ENCODE assay signal across 7 mouse cellular contexts in genomic region chr6:91117149-91117548, GRCm38 (mm10). TPM values are rescaled to one million over a fixed set of nuclear protein-coding genes. Genes with fewer than 3 reads are reported as not detected.
DNase-seq lines count a peak whose midpoint lies in the region; ATAC-seq and TF ChIP-seq lines count a peak whose summit lies in the region.

No protein-coding gene starts in this region.

- TF ChIP-seq POLR2A in MEL (IDR thresholded peaks at IDR 0.05; ENCODE audit: control insufficient read depth in 1 of 2, insufficient read depth in 1 of 2, low read depth in 1 of 2, low read length in 2 of 2, poor library complexity in 1 of 2), result no peak
- TF ChIP-seq POLR2A in olfactory bulb, adult 2 months (IDR thresholded peaks at IDR 0.05; ENCODE audit: insufficient read depth, low read depth, low read length), result no peak

- H3K36me3 ChIP-seq in MEL (ENCODE audit: control insufficient read depth in 1 of 2, insufficient read depth in 2 of 2, low read length in 2 of 2), result peaks cover 0 to 34% of the 10 kb centered on the region in 2 experiments; a peak in 2 of 4 replicates
- H3K36me3 ChIP-seq in embryonic facial prominence, embryonic 11.5 days (replicated peaks; ENCODE audit: control insufficient read depth, insufficient read depth, low read depth, low read length), result no peaks in the 10 kb centered on the region
- no peaks in the 10 kb centered on the region for H3K36me3 ChIP-seq in limb, embryonic 11.5 days (ENCODE audit: control insufficient read depth, insufficient read depth, low read length)

- 2% methylated on average over 9 of the region's 9 CpGs for WGBS in embryonic facial prominence, embryonic 11.5 days
- WGBS in limb, embryonic 11.5 days, result 4% methylated on average over 9 of the region's 9 CpGs
- 7% methylated on average over 9 of the region's 9 CpGs for WGBS in olfactory bulb, adult 2 months

- H3K27ac ChIP-seq in MEL (ENCODE audit: control insufficient read depth, low read depth, low read length), result peak overlapping the region; percentile 26; the same call in 1 of the 2 replicates
- H3K27ac ChIP-seq in embryonic facial prominence, embryonic 11.5 days (replicated peaks; ENCODE audit: low read depth, low read length), result no peak overlapping the region
- no peak overlapping the region for H3K27ac ChIP-seq in limb, embryonic 11.5 days (replicated peaks; ENCODE audit: low read depth, low read length)
- peak overlapping the region; percentile 23; the same call in 1 of the 2 replicates for H3K27ac ChIP-seq in olfactory bulb, adult 2 months (ENCODE audit: insufficient read depth, low read depth, low read length)

- TF ChIP-seq RAD21 in MEL (IDR thresholded peaks at IDR 0.05; ENCODE audit: low read depth, low read length), result no peak

- TF ChIP-seq EP300 in MEL (IDR thresholded peaks at IDR 0.05; ENCODE audit: low read depth in 1 of 2, low read length in 2 of 2), result no peak

- peak overlapping the region; percentile 73 to 76 for H3K4me3 ChIP-seq in MEL (ENCODE audit: control insufficient read depth in 1 of 2, insufficient read depth in 1 of 2, low read depth in 2 of 2, low read length in 2 of 2)
- H3K4me3 ChIP-seq in embryonic facial prominence, embryonic 11.5 days (ENCODE audit: low read depth, low read length), result peak overlapping the region; percentile 65
- H3K4me3 ChIP-seq in limb, embryonic 11.5 days (ENCODE audit: low read depth, low read length), result peak overlapping the region; percentile 49
- peak overlapping the region; percentile 77 for H3K4me3 ChIP-seq in olfactory bulb, adult 2 months (ENCODE audit: insufficient read depth, low read depth, low read length)

- no peaks in the 10 kb centered on the region for H3K27me3 ChIP-seq in MEL (ENCODE audit: control insufficient read depth in 1 of 2, insufficient read depth in 2 of 2, low read length in 2 of 2)
- H3K27me3 ChIP-seq in embryonic facial prominence, embryonic 11.5 days (ENCODE audit: control insufficient read depth, insufficient read depth, low read length), result peaks cover 3% of the 10 kb centered on the region
- H3K27me3 ChIP-seq in limb, embryonic 11.5 days (ENCODE audit: control insufficient read depth, insufficient read depth, low read length), result peaks cover 4% of the 10 kb centered on the region; the same call in 1 of the 2 replicates

- H3K9me3 ChIP-seq in MEL (replicated peaks; ENCODE audit: insufficient read depth, low read length), result no peaks in the 10 kb centered on the region
- no peaks in the 10 kb centered on the region; the same call in 1 of the 2 replicates for H3K9me3 ChIP-seq in embryonic facial prominence, embryonic 11.5 days (replicated peaks; ENCODE audit: control insufficient read depth, low read length)
- 0 out of 2 replicates have a peak, but pooled peaks cover 3% of the 10 kb centered on the region for H3K9me3 ChIP-seq in limb, embryonic 11.5 days (ENCODE audit: control insufficient read depth, low read length)

- peaks cover 22 to 28% of the 10 kb centered on the region in 2 experiments for H3K4me1 ChIP-seq in MEL (ENCODE audit: control insufficient read depth in 1 of 2, insufficient read depth in 2 of 2, low read length in 2 of 2)
- H3K4me1 ChIP-seq in embryonic facial prominence, embryonic 11.5 days (ENCODE audit: control insufficient read depth, insufficient read depth, low read length), result no peaks in the 10 kb centered on the region; the same call in 1 of the 2 replicates
- H3K4me1 ChIP-seq in limb, embryonic 11.5 days (ENCODE audit: control insufficient read depth, insufficient read depth, low read length), result peaks cover 3% of the 10 kb centered on the region; the same call in 1 of the 2 replicates
- H3K4me1 ChIP-seq in olfactory bulb, adult 2 months (ENCODE audit: control insufficient read depth, insufficient read depth, low read length), result peaks cover 12% of the 10 kb centered on the region

- H3K4me2 ChIP-seq in embryonic facial prominence, embryonic 11.5 days (ENCODE audit: low read depth, low read length), result peak overlapping the region; percentile 97
- H3K4me2 ChIP-seq in limb, embryonic 11.5 days (ENCODE audit: low read depth, severe bottlenecking), result peak overlapping the region; percentile 99

- H3K79me2 ChIP-seq in MEL (ENCODE audit: control insufficient read depth, insufficient read depth, low read length, poor library complexity), result peaks cover 34% of the 10 kb centered on the region

- ATAC-seq in embryonic facial prominence, embryonic 11.5 days (replicated peaks; ENCODE audit: insufficient number of reproducible peaks, low FRiP score, low TSS enrichment, low read depth), result 0 out of 2 replicates have a peak, but pooled peaks have one; percentile 32
- no peak for ATAC-seq in limb, embryonic 11.5 days (ENCODE audit: insufficient number of reproducible peaks, low FRiP score, low TSS enrichment, low read depth)

- DNase-seq in layer of hippocampus, adult 11-12 months (ENCODE audit: low spot score), result peak; percentile 23
- DNase-seq in layer of hippocampus, adult 8-10 months (ENCODE audit: low spot score in 2 of 2), result no peak
- DNase-seq in MEL (ENCODE audit: low read depth, low spot score), result no peak
- peak; percentile 55 for DNase-seq in embryonic facial prominence, embryonic 11.5 days (ENCODE audit: low spot score)
- no peak for DNase-seq in limb, embryonic 11.5 days (ENCODE audit: low spot score)
- DNase-seq in adrenal gland, adult 2 months, result no peak

- no peak for TF ChIP-seq CTCF in MEL (IDR thresholded peaks at IDR 0.05 in 2 of 3, conservative IDR thresholded peaks at IDR 0.05 in 1 of 3; ENCODE audit: control insufficient read depth in 1 of 3, insufficient read depth in 1 of 3, low read depth in 2 of 3, low read length in 3 of 3, poor library complexity in 1 of 3, severe bottlenecking in 1 of 3)
- TF ChIP-seq CTCF in olfactory bulb, adult 2 months (IDR thresholded peaks at IDR 0.05; ENCODE audit: insufficient read depth, low read depth, low read length), result no peak

- peak overlapping the region; percentile 66 for H3K9ac ChIP-seq in MEL (ENCODE audit: control insufficient read depth, low read depth, low read length, poor library complexity, severe bottlenecking)
- peak overlapping the region; percentile 13; the same call in 1 of the 2 replicates for H3K9ac ChIP-seq in embryonic facial prominence, embryonic 11.5 days (replicated peaks; ENCODE audit: low read length)
- peak overlapping the region; percentile 68; the same call in 1 of the 2 replicates for H3K9ac ChIP-seq in limb, embryonic 11.5 days (ENCODE audit: low read length)

TF ChIP-seq in MEL, 35 proteins besides CTCF, POLR2A, EP300 and RAD21:
- TF ChIP-seq ZMIZ1 (IDR thresholded peaks at IDR 0.05; ENCODE audit: low read depth, low read length) (no peak), POLR2AphosphoS2 (IDR thresholded peaks at IDR 0.05; ENCODE audit: low read length) (no peak), MAZ (IDR thresholded peaks at IDR 0.05; ENCODE audit: low read depth, low read length) (0 out of 2 replicates have a peak, but pooled peaks have one; percentile 24), HCFC1 (IDR thresholded peaks at IDR 0.05; ENCODE audit: low read depth, low read length) (no peak)

RNA-seq across cellular contexts. Expression of gene Nup210, which starts 0.5 kb away (rescaled TPM):
- 10 to 100 TPM; 17.1 to 30.9 (median 20.7) TPM for total RNA-seq in layer of hippocampus, adult 8-10 months (2022)
- 46.3 and 56.7 TPM in 2 replicates for total RNA-seq in MEL (2012; rRNA removed)
- polyA plus RNA-seq in MEL (2012; ENCODE audit: insufficient read depth in 1 of 2, insufficient read length in 2 of 2, low read depth in 1 of 2, low replicate concordance in 2 of 2, missing spikeins in 1 of 2), result 100 to 1,000 TPM in 1 of 2 experiments, 10 to 100 TPM in 1; 71.5 to 394 TPM
- 6.7 and 8.9 TPM in 2 replicates for polyA plus RNA-seq in embryonic facial prominence, embryonic 11.5 days (2014; fragmentation: Nextera tagmentation; extraction: Ambion mirVana)
- 4.3 and 4.4 TPM in 2 replicates for polyA plus RNA-seq in limb, embryonic 11.5 days (2014; fragmentation: Nextera tagmentation; extraction: Ambion mirVana)
- not detected in 2 replicates for polyA plus RNA-seq in olfactory bulb, adult 2 months (2012; ENCODE audit: insufficient read depth, insufficient read length, low replicate concordance, missing spikeins)
- total RNA-seq in adrenal gland, adult 2 months (2021), result 1 to 10 TPM; 4.1 to 4.5 TPM
- polyA plus RNA-seq in adrenal gland, adult 2 months (2012; rRNA removed), result 6.3 and 6.7 TPM in 2 replicates

RNA-seq across cellular contexts. Expression of gene Hdac11, which starts 39.3 kb away (rescaled TPM):
- 100 to 1,000 TPM; 165 to 192 (median 179) TPM for total RNA-seq in layer of hippocampus, adult 8-10 months (2022)
- 2.5 and 3.3 TPM in 2 replicates for total RNA-seq in MEL (2012; rRNA removed)
- polyA plus RNA-seq in MEL (2012; ENCODE audit: insufficient read depth in 1 of 2, insufficient read length in 2 of 2, low read depth in 1 of 2, low replicate concordance in 2 of 2, missing spikeins in 1 of 2), result 1 to 10 TPM in 1 of 2 experiments, not detected in 1; 6.0 TPM
- polyA plus RNA-seq in embryonic facial prominence, embryonic 11.5 days (2014; fragmentation: Nextera tagmentation; extraction: Ambion mirVana), result 11.0 TPM in 2 replicates
- polyA plus RNA-seq in limb, embryonic 11.5 days (2014; fragmentation: Nextera tagmentation; extraction: Ambion mirVana), result 13.8 and 14.3 TPM in 2 replicates
- polyA plus RNA-seq in olfactory bulb, adult 2 months (2012; ENCODE audit: insufficient read depth, insufficient read length, low replicate concordance, missing spikeins), result not detected in 2 replicates
- 10 to 100 TPM in 1 of 2 experiments, 1 to 10 TPM in 1; 6.9 to 14.6 TPM for total RNA-seq in adrenal gland, adult 2 months (2021)
- polyA plus RNA-seq in adrenal gland, adult 2 months (2012; rRNA removed), result 8.1 and 11.8 TPM in 2 replicates

Comparison
In these comparisons a context has a peak if more than half of its experiments do, and no peak if none do; other contexts are left out.
1. DNase-seq: peak in layer of hippocampus, adult 11-12 months (single experiment) and embryonic facial prominence, embryonic 11.5 days (single experiment); none in layer of hippocampus, adult 8-10 months (0 of 2), MEL (single experiment), limb, embryonic 11.5 days (single experiment) and adrenal gland, adult 2 months (single experiment).
2. H3K27ac ChIP-seq: peak in MEL (single experiment) and olfactory bulb, adult 2 months (single experiment); none in embryonic facial prominence, embryonic 11.5 days (single experiment) and limb, embryonic 11.5 days (single experiment).
3. H3K9ac ChIP-seq: peak in every context shown above with its lines; median percentile 68 in limb, embryonic 11.5 days; 66 in MEL; 13 in embryonic facial prominence, embryonic 11.5 days.
4. Peak in every context shown above with its lines, with median percentiles within 50 percentile points of each other: H3K4me3 ChIP-seq.